ENCODE assay signal across 17 mouse cellular contexts in the genomic region with DNA sequence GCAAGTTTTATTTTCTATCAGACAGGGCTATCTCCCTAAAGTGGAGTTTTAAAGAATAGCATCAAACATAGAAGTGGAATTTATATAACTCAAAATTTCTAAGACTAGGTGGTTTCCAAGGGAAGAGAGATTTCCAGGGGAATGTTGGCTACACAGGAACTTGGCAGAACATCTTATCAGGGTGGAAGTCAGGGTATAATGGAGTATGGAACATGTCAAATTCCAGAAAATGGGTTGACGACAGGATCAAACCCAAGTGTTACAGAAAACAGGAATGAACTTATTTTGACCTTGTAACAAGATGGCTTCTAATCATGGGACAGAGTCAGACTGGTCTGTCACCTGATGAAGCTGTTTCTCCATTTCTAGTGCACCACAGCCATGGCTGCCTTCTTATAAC. TPM values are rescaled to one million over a fixed set of nuclear protein-coding genes. Genes with fewer than 3 reads are reported as not detected.
"Had no signal": no experiment of that assay in that cellular context is flagged by ENCODE, and none has a peak within 500 bp of the region (broad histone marks: within the 10 kb centered on the region; RNA-seq: fewer than 3 reads in every experiment).

No protein-coding gene starts in this region.

- H3K9ac ChIP-seq: lung, embryonic 14.5 days; midbrain, embryonic 12.5 days; neural tube, embryonic 13.5 days; neural tube, embryonic 15.5 days had no signal

- H3K27ac ChIP-seq: midbrain, embryonic 12.5 days; neural tube, embryonic 13.5 days; neural tube, embryonic 15.5 days had no signal

- DNase-seq: lung, embryonic 14.5 days; lung, postnatal 10 days; lung, postnatal 4 days; midbrain, embryonic 14.5 days; retina, postnatal 1 day; right cerebral cortex, adult 18-20 months; right cerebral cortex, postnatal 25 days; right cerebral cortex, postnatal 4 days; spleen, adult 18-20 months; thymus, adult 18-20 months; thymus, postnatal 14 days; thymus, postnatal 36 days had no signal

- H3K9me3 ChIP-seq: midbrain, embryonic 10.5 days; midbrain, embryonic 12.5 days; neural tube, embryonic 13.5 days; neural tube, embryonic 15.5 days had no signal

- H3K4me3 ChIP-seq: neural tube, embryonic 15.5 days had no signal

RNA-seq across cellular contexts. Expression of gene Klhl35, which starts 18.9 kb away (rescaled TPM):
- polyA plus RNA-seq: myocyte had no signal
